Mouse (Mus musculus): ENCODE data around the gene Ccnl2. TPM values are rescaled to one million over a fixed set of nuclear protein-coding genes. Genes with fewer than 3 reads are reported as not detected.
A peak's percentile ranks its signal among the peaks of the same experiment; 100 is the strongest.

Gene Ccnl2
- polyA plus RNA-seq, 1 experiment = 38.4 TPM

GRCm38 (mm10) chr4:155856071-155856470, 43.8 kb downstream of the Ccnl2 start:
- no peaks in the 10 kb centered on the region; the same call in none of the 2 replicates for H3K36me3 ChIP-seq (ENCODE audit: control insufficient read depth, insufficient read depth, low read length)
- H3K4me1 ChIP-seq (ENCODE audit: control insufficient read depth, insufficient read depth, low read length) = no peaks in the 10 kb centered on the region
- TF ChIP-seq POLR2A (IDR thresholded peaks at IDR 0.05; ENCODE audit: control insufficient read depth, low read depth, low read length) (no peak), CTCF (IDR thresholded peaks at IDR 0.05; ENCODE audit: control insufficient read depth, insufficient read depth, insufficient replicate concordance, low read depth, low read length) (no peak)
- H3K27ac ChIP-seq (ENCODE audit: control insufficient read depth, insufficient read depth, low read depth, low read length) = no peak overlapping the region
- no peak overlapping the region for H3K4me3 ChIP-seq (ENCODE audit: control insufficient read depth, low read depth, low read length)
- H3K27me3 ChIP-seq (ENCODE audit: control insufficient read depth, insufficient read depth, low read length) = no peaks in the 10 kb centered on the region

GRCm38 (mm10) chr4:155856881-155857280, 44.6 kb downstream of the Ccnl2 start:
- no peak for TF ChIP-seq CTCF (IDR thresholded peaks at IDR 0.05; ENCODE audit: control insufficient read depth, insufficient read depth, insufficient replicate concordance, low read depth, low read length)
- no peak for TF ChIP-seq POLR2A (IDR thresholded peaks at IDR 0.05; ENCODE audit: control insufficient read depth, low read depth, low read length)
- H3K36me3 ChIP-seq (ENCODE audit: control insufficient read depth, insufficient read depth, low read length) = no peaks in the 10 kb centered on the region; the same call in none of the 2 replicates
- no peak overlapping the region for H3K27ac ChIP-seq (ENCODE audit: control insufficient read depth, insufficient read depth, low read depth, low read length)
- no peak overlapping the region for H3K4me3 ChIP-seq (ENCODE audit: control insufficient read depth, low read depth, low read length)
- no peaks in the 10 kb centered on the region for H3K4me1 ChIP-seq (ENCODE audit: control insufficient read depth, insufficient read depth, low read length)
- H3K27me3 ChIP-seq (ENCODE audit: control insufficient read depth, insufficient read depth, low read length) = no peaks in the 10 kb centered on the region

- Histone ChIP-seq H3K27me3 (ENCODE audit: control insufficient read depth, insufficient read depth, low read length) (no peaks in the 10 kb centered on the region), H3K36me3 (ENCODE audit: control insufficient read depth, insufficient read depth, low read length) (no peaks in the 10 kb centered on the region; the same call in none of the 2 replicates), H3K4me3 (ENCODE audit: control insufficient read depth, low read depth, low read length) (no peak overlapping the region), H3K4me1 (ENCODE audit: control insufficient read depth, insufficient read depth, low read length) (no peaks in the 10 kb centered on the region), H3K27ac (ENCODE audit: control insufficient read depth, insufficient read depth, low read depth, low read length) (no peak overlapping the region)
- TF ChIP-seq CTCF (IDR thresholded peaks at IDR 0.05; ENCODE audit: control insufficient read depth, insufficient read depth, insufficient replicate concordance, low read depth, low read length) (no peak), POLR2A (IDR thresholded peaks at IDR 0.05; ENCODE audit: control insufficient read depth, low read depth, low read length) (no peak)
Observed at GRCm38 (mm10) chr4:155859318-155859717, 47.0 kb downstream of the Ccnl2 start.

- H3K27me3 ChIP-seq (ENCODE audit: control insufficient read depth, insufficient read depth, low read length) = no peaks in the 10 kb centered on the region
- H3K4me1 ChIP-seq (ENCODE audit: control insufficient read depth, insufficient read depth, low read length) = peaks cover 3% of the 10 kb centered on the region; the same call in 1 of the 2 replicates
- no peak overlapping the region for H3K27ac ChIP-seq (ENCODE audit: control insufficient read depth, insufficient read depth, low read depth, low read length)
- TF ChIP-seq CTCF (IDR thresholded peaks at IDR 0.05; ENCODE audit: control insufficient read depth, insufficient read depth, insufficient replicate concordance, low read depth, low read length) = no peak
- H3K36me3 ChIP-seq (ENCODE audit: control insufficient read depth, insufficient read depth, low read length) = no peaks in the 10 kb centered on the region; the same call in none of the 2 replicates
- no peak overlapping the region for H3K4me3 ChIP-seq (ENCODE audit: control insufficient read depth, low read depth, low read length)
Observed at GRCm38 (mm10) chr4:155861787-155862186, 49.5 kb downstream of the Ccnl2 start.

- H3K36me3 ChIP-seq (ENCODE audit: control insufficient read depth, insufficient read depth, low read length) = no peaks in the 10 kb centered on the region; the same call in 1 of the 2 replicates
- TF ChIP-seq CTCF (IDR thresholded peaks at IDR 0.05; ENCODE audit: control insufficient read depth, insufficient read depth, insufficient replicate concordance, low read depth, low read length) (no peak), POLR2A (IDR thresholded peaks at IDR 0.05; ENCODE audit: control insufficient read depth, low read depth, low read length) (no peak)
- no peaks in the 10 kb centered on the region for H3K27me3 ChIP-seq (ENCODE audit: control insufficient read depth, insufficient read depth, low read length)
- no peak within 1 kb of the TSS for H3K4me3 ChIP-seq (ENCODE audit: control insufficient read depth, low read depth, low read length)
- H3K4me1 ChIP-seq (ENCODE audit: control insufficient read depth, insufficient read depth, low read length) = peaks cover 3% of the 10 kb centered on the region; the same call in 1 of the 2 replicates
- no peak within 1 kb of the TSS for H3K27ac ChIP-seq (ENCODE audit: control insufficient read depth, insufficient read depth, low read depth, low read length)
Observed at GRCm38 (mm10) chr4:155863001-155863400, 50.7 kb downstream of the Ccnl2 start, which contains the start of gene Tas1r3. Gene Tas1r3 (minus strand): TSS chr4:155863362.

GRCm38 (mm10) chr4:155868614-155869298, 56.5 kb downstream of the Ccnl2 start:
- Histone ChIP-seq H3K4me3 (ENCODE audit: control insufficient read depth, low read depth, low read length) (peak overlapping the region; percentile 94), H3K27me3 (ENCODE audit: control insufficient read depth, insufficient read depth, low read length) (no peaks in the 10 kb centered on the region), H3K4me1 (ENCODE audit: control insufficient read depth, insufficient read depth, low read length) (peaks cover 12% of the 10 kb centered on the region), H3K27ac (ENCODE audit: control insufficient read depth, insufficient read depth, low read depth, low read length) (peak overlapping the region; percentile 86), H3K36me3 (ENCODE audit: control insufficient read depth, insufficient read depth, low read length) (no peaks in the 10 kb centered on the region)
- TF ChIP-seq CTCF (IDR thresholded peaks at IDR 0.05; ENCODE audit: control insufficient read depth, insufficient read depth, insufficient replicate concordance, low read depth, low read length) (no peak), POLR2A (IDR thresholded peaks at IDR 0.05; ENCODE audit: control insufficient read depth, low read depth, low read length) (no peak)

GRCm38 (mm10) chr4:155869317-155870033, 57.2 kb downstream of the Ccnl2 start, which contains the start of the genes Cptp and Ints11:
Gene Cptp (minus strand): TSS chr4:155869440.
Gene Ints11 (plus strand): TSS chr4:155869546.
- Histone ChIP-seq H3K27me3 (ENCODE audit: control insufficient read depth, insufficient read depth, low read length) (no peaks in the 10 kb centered on the region), H3K4me3 (ENCODE audit: control insufficient read depth, low read depth, low read length) (peak within 1 kb of the TSS; percentile 94), H3K4me1 (ENCODE audit: control insufficient read depth, insufficient read depth, low read length) (peaks cover 12% of the 10 kb centered on the region), H3K36me3 (ENCODE audit: control insufficient read depth, insufficient read depth, low read length) (no peaks in the 10 kb centered on the region), H3K27ac (ENCODE audit: control insufficient read depth, insufficient read depth, low read depth, low read length) (peak within 1 kb of the TSS; percentile 86)
- TF ChIP-seq POLR2A (IDR thresholded peaks at IDR 0.05; ENCODE audit: control insufficient read depth, low read depth, low read length) (peak; percentile 62), CTCF (IDR thresholded peaks at IDR 0.05; ENCODE audit: control insufficient read depth, insufficient read depth, insufficient replicate concordance, low read depth, low read length) (no peak)
